Mouse (Mus musculus) CH12.LX (cell line): ENCODE measurements at regions not wholly inside any gene's neighbourhood (a gene's known extent, or its start where the extent isn't known, plus 50 kb on each side); places are given as distances from the start of the nearest gene placed in this dataset.

ENCODE experiments used
- DNase-seq: peaks from one replicate; pipeline ENCODE4 v3.0.0-alpha.2; 2013; ENCODE audit errors: extremely low read depth
- H3K27ac ChIP-seq: 2 replicates; pipeline ENCODE4 v1.5.1; 2012; ENCODE audit warnings: low read depth, mild to moderate bottlenecking, control low read depth, moderate library complexity; ENCODE audit not compliant: insufficient read depth
- H3K27me3 ChIP-seq: replicated peaks from 2 replicates; pipeline ENCODE3; 2012; ENCODE audit warnings: inconsistent platforms
- H3K36me3 ChIP-seq, 2 experiments: replicated peaks in 1 of 2; 2 replicates each; pipeline versions ENCODE3 to v1.6.1; 2012; ENCODE audit warnings: inconsistent platforms in 1 of 2, low read length in 1 of 2, mild to moderate bottlenecking in 1 of 2, mixed read lengths in 1 of 2, moderate library complexity in 1 of 2; ENCODE audit not compliant: control insufficient read depth in 1 of 2, insufficient read depth in 1 of 2
- H3K4me1 ChIP-seq, 2 experiments: 2 replicates each; pipeline ENCODE4 v1.6.1; 2012; ENCODE audit warnings: inconsistent platforms in 1 of 2, moderate library complexity in 1 of 2; ENCODE audit not compliant: insufficient read depth in 2 of 2, control insufficient read depth in 1 of 2
- H3K4me2 ChIP-seq: 2 replicates; pipeline ENCODE4 v1.6.1; 2012; ENCODE audit warnings: low read depth, mild to moderate bottlenecking, control low read depth; ENCODE audit not compliant: poor library complexity, insufficient read depth, severe bottlenecking
- H3K4me3 ChIP-seq, 3 experiments: fragments of 150-350 bp in 1 of 3; sonication (generic) in 1 of 3; replicated peaks in 1 of 3; 2 replicates each; pipeline versions ENCODE3 to v1.5.1; 2011 to 2012; ENCODE audit warnings: low read depth in 2 of 3, low read length in 2 of 3, mild to moderate bottlenecking in 2 of 3, moderate library complexity in 2 of 3, control low read depth in 1 of 3, improper control_type of control experiment in 1 of 3, inconsistent platforms in 1 of 3, mixed read lengths in 1 of 3; ENCODE audit not compliant: poor library complexity in 1 of 3
- H3K79me2 ChIP-seq: replicated peaks from 2 replicates; pipeline ENCODE4 v1.6.1; 2012; ENCODE audit warnings: mild to moderate bottlenecking, moderate library complexity; ENCODE audit not compliant: control insufficient read depth, poor library complexity, insufficient read depth, severe bottlenecking; ENCODE audit errors: extremely low read depth
- H3K9ac ChIP-seq: 2 replicates; pipeline ENCODE4 v1.6.1; 2012; ENCODE audit warnings: low read depth, mild to moderate bottlenecking, control low read depth, moderate library complexity; ENCODE audit not compliant: insufficient read depth
- H3K9me3 ChIP-seq: replicated peaks from 2 replicates; pipeline ENCODE3; 2012; ENCODE audit warnings: low read length, inconsistent platforms, mixed read lengths
- BHLHE40 ChIP-seq: IDR thresholded peaks from 2 replicates; pipeline ENCODE4 v1.6.1; 2011; ENCODE audit warnings: mild to moderate bottlenecking, low read depth, low read length, improper control_type of control experiment
- CHD1 ChIP-seq: IDR thresholded peaks from 2 replicates; pipeline ENCODE4 v1.6.1; 2012; ENCODE audit warnings: low read depth, low read length, improper control_type of control experiment, inconsistent platforms
- CTCF ChIP-seq, 2 experiments: IDR thresholded peaks in 1 of 2; conservative IDR thresholded peaks in 1 of 2; 2 replicates each; pipeline ENCODE4 v1.5.1; 2011 to 2012; ENCODE audit warnings: low read depth in 2 of 2, low read length in 2 of 2, improper control_type of control experiment in 1 of 2, inconsistent platforms in 1 of 2, mild to moderate bottlenecking in 1 of 2, moderate library complexity in 1 of 2
- EP300 ChIP-seq: IDR thresholded peaks from 2 replicates; pipeline ENCODE4 v1.6.1; 2011; ENCODE audit warnings: low read length, improper control_type of control experiment
- JUN ChIP-seq: IDR thresholded peaks from 2 replicates; pipeline ENCODE4 v1.6.1; 2011; ENCODE audit warnings: low read depth, mild to moderate bottlenecking, low read length, improper control_type of control experiment, moderate library complexity; ENCODE audit not compliant: insufficient read depth
- MAX ChIP-seq: IDR thresholded peaks from 2 replicates; pipeline ENCODE4 v1.6.1; 2011; ENCODE audit warnings: low read length, improper control_type of control experiment
- MEF2A ChIP-seq: IDR thresholded peaks from 2 replicates; pipeline ENCODE4 v1.6.1; 2014; ENCODE audit warnings: low read depth, mild to moderate bottlenecking, inconsistent platforms, low read length, improper control_type of control experiment, borderline replicate concordance
- MXI1 ChIP-seq: IDR thresholded peaks from 2 replicates; pipeline ENCODE4 v1.6.1; 2011; ENCODE audit warnings: mild to moderate bottlenecking, low read depth, low read length, improper control_type of control experiment
- NELFE ChIP-seq: IDR thresholded peaks from 2 replicates; pipeline ENCODE4 v1.6.1; 2011; ENCODE audit warnings: low read depth, low read length, improper control_type of control experiment
- NRF1 ChIP-seq: IDR thresholded peaks from 2 replicates; pipeline ENCODE4 v1.6.1; 2014; ENCODE audit warnings: low read depth, mild to moderate bottlenecking, inconsistent platforms, low read length, improper control_type of control experiment, moderate library complexity
- POLR2A ChIP-seq: IDR thresholded peaks from 2 replicates; pipeline ENCODE4 v1.6.1; 2011; ENCODE audit warnings: low read depth, mild to moderate bottlenecking, improper control_type of control experiment, low read length
- POLR2AphosphoS2 ChIP-seq: IDR thresholded peaks from 2 replicates; pipeline ENCODE4 v1.6.1; 2011; ENCODE audit warnings: low read depth, low read length, improper control_type of control experiment
- RAD21 ChIP-seq: IDR thresholded peaks from 2 replicates; pipeline ENCODE4 v1.6.1; 2011; ENCODE audit warnings: low read depth, mild to moderate bottlenecking, low read length, improper control_type of control experiment, moderate library complexity
- RCOR1 ChIP-seq: conservative IDR thresholded peaks from 2 replicates; pipeline ENCODE4 v1.6.1; 2012; ENCODE audit warnings: low read depth, mild to moderate bottlenecking, inconsistent platforms, low read length, improper control_type of control experiment
- SIN3A ChIP-seq: IDR thresholded peaks from 2 replicates; pipeline ENCODE4 v1.6.1; 2012; ENCODE audit warnings: low read length, improper control_type of control experiment, inconsistent platforms
- TBP ChIP-seq: conservative IDR thresholded peaks from 2 replicates; pipeline ENCODE4 v1.6.1; 2011; ENCODE audit warnings: low read depth, low read length, improper control_type of control experiment
- ZC3H11A ChIP-seq: IDR thresholded peaks from 2 replicates; pipeline ENCODE4 v1.6.1; 2012; ENCODE audit warnings: low read depth, mild to moderate bottlenecking, inconsistent platforms, low read length, improper control_type of control experiment
- ZMIZ1 ChIP-seq: IDR thresholded peaks from 2 replicates; pipeline ENCODE4 v1.6.1; 2012; ENCODE audit warnings: low read depth, mild to moderate bottlenecking, inconsistent platforms, low read length, improper control_type of control experiment
- ZNF384 ChIP-seq: IDR thresholded peaks from 2 replicates; pipeline ENCODE4 v1.6.1; 2012; ENCODE audit warnings: low read depth, low read length, improper control_type of control experiment, inconsistent platforms
- dilution Hi-C: fragments of 300-500 bp; cut with MboI; formaldehyde crosslinking; loops from 2 replicates; pipeline ENCODE4 v1.14.3; 2020; ENCODE audit warnings: low sequenced_read_pairs; ENCODE audit not compliant: extremely low pct_unique_long_range_greater_than_20kb, extremely low pct_ligation_motif_present
- in situ Hi-C: fragments of 300-500 bp; cut with MboI; formaldehyde crosslinking; loops from 3 replicates; pipeline ENCODE4 v1.14.3; 2019; ENCODE audit warnings: low sequenced_read_pairs, low pct_ligation_motif_present, low pct_unique_long_range_greater_than_20kb, mixed read lengths

DNA sequence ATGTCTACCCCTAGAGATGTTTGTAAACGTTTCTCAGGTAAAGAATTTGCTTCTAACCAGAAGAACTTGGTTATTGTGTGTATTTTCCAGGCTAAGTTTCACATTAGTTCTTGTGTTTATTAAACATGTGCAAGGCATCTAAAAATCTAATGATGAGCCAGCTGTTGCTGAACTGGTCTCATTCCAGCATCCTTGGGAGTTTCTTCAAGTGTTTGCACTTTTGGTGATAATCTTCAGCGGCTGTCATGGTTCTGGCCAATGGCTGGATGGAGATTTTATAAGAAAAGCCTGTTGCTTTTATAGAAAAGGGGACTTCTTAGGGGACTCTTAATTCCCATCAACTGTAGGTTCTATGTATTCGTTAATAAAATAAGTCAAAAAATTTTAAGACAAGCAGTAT is 229.1 kb downstream of the Gm11146 start:
- Histone ChIP-seq H3K4me2 (no peak overlapping the region), H3K27ac (no peak overlapping the region), H3K4me3 (no peak overlapping the region), H3K9me3 (peaks cover 7% of the 10 kb centered on the region), H3K9ac (no peak overlapping the region), H3K4me1 (no peaks in the 10 kb centered on the region), H3K27me3 (no peaks in the 10 kb centered on the region), H3K79me2 (no peaks in the 10 kb centered on the region)
- dilution Hi-C loops: no loop called here
- no peak for DNase-seq
- in situ Hi-C loops: no loop called here
- TF ChIP-seq POLR2AphosphoS2 (no peak), POLR2A (no peak), SIN3A (no peak), TBP (no peak), RAD21 (no peak), MAX (no peak), MXI1 (no peak), BHLHE40 (no peak), NRF1 (no peak), ZMIZ1 (no peak), CHD1 (no peak)
- TF ChIP-seq, all 38 proteins: peak for 0
- no peaks in the 10 kb centered on the region for H3K36me3 ChIP-seq

DNA sequence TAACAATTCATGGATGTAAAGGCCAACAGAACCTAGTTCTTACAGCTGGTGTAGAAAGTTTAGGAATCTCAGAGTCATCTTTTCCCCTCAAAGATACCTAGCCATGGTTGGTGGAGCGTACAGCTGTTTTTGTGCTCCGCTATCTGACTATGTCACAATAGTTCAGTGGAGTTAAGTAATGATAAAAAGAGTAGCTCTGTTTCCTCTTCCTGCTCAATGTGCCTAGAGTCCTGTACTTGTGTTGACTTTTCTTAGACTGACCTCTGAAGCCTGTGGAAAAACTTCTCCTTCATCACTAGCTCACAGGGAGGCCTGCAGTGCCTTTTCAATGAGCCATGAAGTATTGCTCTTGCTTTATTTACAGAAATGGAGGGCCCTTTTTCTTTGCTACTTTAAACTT is 232.1 kb downstream of the Gm11146 start:
- TF ChIP-seq CTCF (conservative IDR thresholded peaks at IDR 0.05 in 1 of 2, IDR thresholded peaks at IDR 0.05 in 1 of 2; ENCODE audit: low read depth in 2 of 2, low read length in 2 of 2) (no peak), NELFE (no peak), ZC3H11A (no peak), EP300 (no peak), ZNF384 (no peak), CHD1 (no peak), SIN3A (no peak), MXI1 (no peak), MAX (no peak), JUN (no peak), MEF2A (no peak), RCOR1 (no peak)
- H3K9ac ChIP-seq: no peak overlapping the region
- dilution Hi-C loops: no loop called here
- no peak overlapping the region for H3K27ac ChIP-seq
- no peak overlapping the region for H3K4me2 ChIP-seq
- no peaks in the 10 kb centered on the region for H3K79me2 ChIP-seq
- no peak overlapping the region for H3K4me3 ChIP-seq
- H3K36me3 ChIP-seq: no peaks in the 10 kb centered on the region
- H3K27me3 ChIP-seq: no peaks in the 10 kb centered on the region
- peaks cover 7% of the 10 kb centered on the region for H3K9me3 ChIP-seq
- no peak for DNase-seq
- in situ Hi-C loops: no loop called here
- H3K4me1 ChIP-seq: no peaks in the 10 kb centered on the region
